Mouse (Mus musculus) stomach, postnatal 0 days (tissue): Measurements from ENCODE around the gene Nmrk2.

ENCODE experiments used
- CTCF ChIP-seq: IDR thresholded peaks from 2 replicates; pipeline ENCODE4 v1.5.1; 2016; ENCODE audit warnings: antibody characterized with exemption, low read depth, mild to moderate bottlenecking, moderate library complexity
- EP300 ChIP-seq: optimal IDR thresholded peaks from 2 replicates; pipeline ENCODE3; 2016; ENCODE audit warnings: antibody characterized with exemption

GRCm38 (mm10) chr10:81244595-81244994, 42.7 kb upstream of the Nmrk2 start:
- TF ChIP-seq EP300 (no peak), CTCF (peak; percentile 95)
